In genomic region chr5:25945391-25945790, GRCm38 (mm10) we compare ENCODE assay signal across 13 mouse cellular contexts. TPM values are rescaled to one million over a fixed set of nuclear protein-coding genes. Genes with fewer than 3 reads are reported as not detected.
"Had no signal": no experiment of that assay in that cellular context is flagged by ENCODE, and none has a peak within 500 bp of the region (broad histone marks: within the 10 kb centered on the region; RNA-seq: fewer than 3 reads in every experiment).

No protein-coding gene starts in this region.

RNA-seq across cellular contexts. Expression of gene Gm21663, which starts 3.2 kb away (rescaled TPM):
- total RNA-seq: megakaryocyte progenitor cell, adult 5-6 weeks had no signal
- polyA plus RNA-seq: liver, embryonic 15.5 days; lung, embryonic 16.5 days; macrophage; midbrain, embryonic 12.5 days; midbrain, embryonic 14.5 days; midbrain, embryonic 16.5 days; myocyte; neural tube, embryonic 13.5 days; small intestine, adult 2 months; stomach, embryonic 16.5 days; thymus, postnatal 0 days had no signal

RNA-seq across cellular contexts. Expression of gene Gm21671, which starts 8.8 kb away (rescaled TPM):
- total RNA-seq: megakaryocyte progenitor cell, adult 5-6 weeks had no signal
- polyA plus RNA-seq: lung, embryonic 16.5 days; macrophage; midbrain, embryonic 12.5 days; myocyte; neural tube, embryonic 13.5 days; small intestine, adult 2 months; thymus, postnatal 0 days had no signal

RNA-seq across cellular contexts. Expression of gene Gm21680, which starts 27.1 kb away (rescaled TPM):
- total RNA-seq: megakaryocyte progenitor cell, adult 5-6 weeks had no signal
- polyA plus RNA-seq: liver, embryonic 15.5 days; lung, embryonic 14.5 days; lung, embryonic 16.5 days; macrophage; midbrain, embryonic 12.5 days; myocyte; neural tube, embryonic 13.5 days; small intestine, adult 2 months; thymus, postnatal 0 days had no signal

RNA-seq across cellular contexts. Expression of gene Gm21698, which starts 43.1 kb away (rescaled TPM):
- total RNA-seq: megakaryocyte progenitor cell, adult 5-6 weeks had no signal
- polyA plus RNA-seq: liver, embryonic 15.5 days; lung, embryonic 14.5 days; lung, embryonic 16.5 days; macrophage; midbrain, embryonic 12.5 days; midbrain, embryonic 14.5 days; myocyte; small intestine, adult 2 months; thymus, postnatal 0 days had no signal

RNA-seq across cellular contexts. Expression of gene Gm1979, which starts 59.2 kb away (rescaled TPM):
- total RNA-seq: megakaryocyte progenitor cell, adult 5-6 weeks had no signal
- polyA plus RNA-seq: liver, embryonic 15.5 days; lung, embryonic 16.5 days; macrophage; myocyte; neural tube, embryonic 13.5 days; small intestine, adult 2 months had no signal
